In the genomic region with DNA sequence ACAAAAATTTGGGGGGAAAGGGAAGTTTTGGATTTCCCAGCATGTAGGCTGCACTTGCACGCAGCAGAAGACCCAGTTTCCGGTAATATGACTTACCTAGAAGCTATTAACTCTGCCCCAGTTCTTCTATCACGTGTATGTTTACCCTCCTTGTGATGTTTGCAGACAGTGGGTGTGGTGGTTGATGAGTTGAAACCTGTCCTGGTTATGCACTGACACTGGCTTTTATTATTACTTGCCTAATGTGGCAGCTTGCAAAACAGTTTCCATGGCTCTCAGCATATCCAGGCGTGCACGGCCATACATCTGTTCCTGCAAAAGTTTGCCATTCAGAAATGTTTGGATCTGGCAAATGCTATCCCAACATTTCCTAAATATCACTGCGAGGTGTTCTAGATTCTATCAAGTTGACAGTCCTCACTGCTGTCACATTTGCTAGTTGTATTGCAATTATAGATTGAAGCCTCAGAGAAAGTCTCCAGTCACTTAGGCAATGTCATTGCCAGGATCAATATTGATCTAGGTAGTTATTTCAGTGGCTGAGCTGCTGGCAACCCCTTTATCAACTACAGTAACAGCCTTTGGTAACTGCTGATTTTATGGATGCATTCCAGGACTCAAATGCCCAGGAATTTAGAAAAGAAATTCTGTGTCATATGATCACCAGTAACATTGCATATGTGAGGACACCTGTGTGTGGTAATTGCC, we compare ENCODE assay signal across 23 mouse cellular contexts.
DNase-seq lines count a peak whose midpoint lies in the region; ATAC-seq lines count a peak whose summit lies in the region.
"Had no signal": no experiment of that assay in that cellular context is flagged by ENCODE, and none has a peak within 500 bp of the region (broad histone marks: within the 10 kb centered on the region; RNA-seq: fewer than 3 reads in every experiment).

No protein-coding gene starts in this region.

- DNase-seq in layer of hippocampus, adult 9-11 months = peak; percentile 15
- no peak for DNase-seq in layer of hippocampus, postnatal 10 days (ENCODE audit: low spot score in 2 of 2)
- DNase-seq in embryonic facial prominence, embryonic 14.5 days (ENCODE audit: low spot score) = peak; percentile 63
- no peak for DNase-seq in intestine, embryonic 14.5 days (ENCODE audit: low spot score)
- no peak for DNase-seq in spleen, postnatal 36 days (ENCODE audit: low spot score in 2 of 2)
- DNase-seq in heart, embryonic 10.5 days (ENCODE audit: low spot score) = no peak
- DNase-seq: adrenal gland, postnatal 25 days; cerebellum, adult 18-20 months; cerebellum, postnatal 25 days; embryo, embryonic 11 days; gastrocnemius, postnatal 14 days; kidney, adult 8-10 months; kidney, postnatal 25 days; lung, embryonic 14.5 days; lung, postnatal 36 days; right cerebral cortex, postnatal 4 days had no signal

- no peaks in the 10 kb centered on the region for H3K9me3 ChIP-seq in embryonic facial prominence, embryonic 14.5 days (ENCODE audit: control insufficient read depth, low read length)
- no peaks in the 10 kb centered on the region for H3K9me3 ChIP-seq in intestine, embryonic 14.5 days (ENCODE audit: control insufficient read depth, low read length)
- no peaks in the 10 kb centered on the region for H3K9me3 ChIP-seq in liver, embryonic 16.5 days (replicated peaks; ENCODE audit: control insufficient read depth, low read length)
- H3K9me3 ChIP-seq in heart, embryonic 10.5 days = no peaks in the 10 kb centered on the region
- no peaks in the 10 kb centered on the region for H3K9me3 ChIP-seq in forebrain, embryonic 16.5 days (ENCODE audit: control insufficient read depth, low read length)
- H3K9me3 ChIP-seq: hindbrain, embryonic 10.5 days had no signal

- H3K4me1 ChIP-seq in embryonic facial prominence, embryonic 14.5 days (ENCODE audit: control insufficient read depth, insufficient read depth, low read length) = peaks cover 3% of the 10 kb centered on the region; the same call in 1 of the 2 replicates
- no peaks in the 10 kb centered on the region; the same call in 1 of the 2 replicates for H3K4me1 ChIP-seq in intestine, embryonic 14.5 days (replicated peaks; ENCODE audit: control insufficient read depth, insufficient read depth, low read length)
- H3K4me1 ChIP-seq in liver, embryonic 16.5 days (ENCODE audit: control insufficient read depth, low read depth, low read length) = peaks cover 3% of the 10 kb centered on the region; the same call in 1 of the 2 replicates
- no peaks in the 10 kb centered on the region for H3K4me1 ChIP-seq in heart, embryonic 10.5 days
- no peaks in the 10 kb centered on the region for H3K4me1 ChIP-seq in forebrain, embryonic 16.5 days (replicated peaks; ENCODE audit: control insufficient read depth, insufficient read depth, low read length)
- H3K4me1 ChIP-seq: hindbrain, embryonic 10.5 days had no signal

- no peaks in the 10 kb centered on the region for H3K36me3 ChIP-seq in embryonic facial prominence, embryonic 14.5 days (ENCODE audit: control insufficient read depth, insufficient read depth, low read length)
- H3K36me3 ChIP-seq in intestine, embryonic 14.5 days (ENCODE audit: control insufficient read depth, insufficient read depth, low read length) = no peaks in the 10 kb centered on the region
- H3K36me3 ChIP-seq in liver, embryonic 16.5 days (ENCODE audit: control insufficient read depth, insufficient read depth) = no peaks in the 10 kb centered on the region
- H3K36me3 ChIP-seq in heart, embryonic 10.5 days = no peaks in the 10 kb centered on the region
- no peaks in the 10 kb centered on the region for H3K36me3 ChIP-seq in forebrain, embryonic 16.5 days (ENCODE audit: control insufficient read depth, insufficient read depth)
- H3K36me3 ChIP-seq: hindbrain, embryonic 10.5 days had no signal

- H3K9ac ChIP-seq in embryonic facial prominence, embryonic 14.5 days (ENCODE audit: low read depth, low read length) = no peak overlapping the region
- no peak overlapping the region for H3K9ac ChIP-seq in intestine, embryonic 14.5 days (ENCODE audit: low read length)
- no peak overlapping the region for H3K9ac ChIP-seq in liver, embryonic 16.5 days (ENCODE audit: low read depth, low read length)
- H3K9ac ChIP-seq in forebrain, embryonic 16.5 days (replicated peaks; ENCODE audit: low read depth, low read length) = no peak overlapping the region
- H3K9ac ChIP-seq: lung, embryonic 14.5 days had no signal

- WGBS in embryonic facial prominence, embryonic 14.5 days = 66% methylated on average over 6 of the region's 6 CpGs
- 68% methylated on average over 6 of the region's 6 CpGs for WGBS in intestine, embryonic 14.5 days
- WGBS in liver, embryonic 16.5 days (ENCODE audit: insufficient replicate concordance) = 51% methylated on average over 6 of the region's 6 CpGs
- 85% methylated on average over 6 of the region's 6 CpGs for WGBS in heart, embryonic 10.5 days
- 84% methylated on average over 6 of the region's 6 CpGs for WGBS in forebrain, embryonic 16.5 days

- H3K27ac ChIP-seq in embryonic facial prominence, embryonic 14.5 days (replicated peaks; ENCODE audit: low read depth, low read length) = no peak overlapping the region
- H3K27ac ChIP-seq in intestine, embryonic 14.5 days (ENCODE audit: low read depth) = no peak overlapping the region
- peak overlapping the region; percentile 33; the same call in 1 of the 2 replicates for H3K27ac ChIP-seq in liver, embryonic 16.5 days (ENCODE audit: low read length)
- H3K27ac ChIP-seq in heart, embryonic 10.5 days = no peak overlapping the region
- H3K27ac ChIP-seq in forebrain, embryonic 16.5 days (ENCODE audit: low read length) = no peak overlapping the region
- H3K27ac ChIP-seq: hindbrain, embryonic 10.5 days; hindbrain, postnatal 0 days had no signal

- no peak overlapping the region; the same call in 1 of the 2 replicates for H3K4me2 ChIP-seq in embryonic facial prominence, embryonic 14.5 days (ENCODE audit: low read depth, low read length)
- H3K4me2 ChIP-seq in intestine, embryonic 14.5 days (ENCODE audit: low read length) = no peak overlapping the region
- no peak overlapping the region for H3K4me2 ChIP-seq in liver, embryonic 16.5 days (ENCODE audit: low read depth, low read length)
- H3K4me2 ChIP-seq in forebrain, embryonic 16.5 days (ENCODE audit: low read length) = no peak overlapping the region
- H3K4me2 ChIP-seq: lung, embryonic 14.5 days had no signal

- no peak overlapping the region for H3K4me3 ChIP-seq in embryonic facial prominence, embryonic 14.5 days (ENCODE audit: low read depth, low read length)
- H3K4me3 ChIP-seq in intestine, embryonic 14.5 days (ENCODE audit: low read depth, low read length) = no peak overlapping the region
- H3K4me3 ChIP-seq in liver, embryonic 16.5 days (ENCODE audit: low read depth, low read length) = no peak overlapping the region
- H3K4me3 ChIP-seq in heart, embryonic 10.5 days = no peak overlapping the region
- no peak overlapping the region for H3K4me3 ChIP-seq in forebrain, embryonic 16.5 days (replicated peaks; ENCODE audit: low read length)
- H3K4me3 ChIP-seq: erythroblast, embryonic 14.5 days; hindbrain, embryonic 10.5 days had no signal

- H3K27me3 ChIP-seq in embryonic facial prominence, embryonic 14.5 days (replicated peaks; ENCODE audit: control insufficient read depth, insufficient read depth, low read length) = no peaks in the 10 kb centered on the region
- no peaks in the 10 kb centered on the region for H3K27me3 ChIP-seq in intestine, embryonic 14.5 days (replicated peaks; ENCODE audit: control insufficient read depth, insufficient read depth, low read length)
- H3K27me3 ChIP-seq in liver, embryonic 16.5 days (ENCODE audit: control insufficient read depth, insufficient read depth, low read depth, low read length) = no peaks in the 10 kb centered on the region
- H3K27me3 ChIP-seq in heart, embryonic 10.5 days (ENCODE audit: insufficient read depth, poor library complexity, severe bottlenecking) = no peaks in the 10 kb centered on the region
- H3K27me3 ChIP-seq in forebrain, embryonic 16.5 days (replicated peaks; ENCODE audit: control insufficient read depth, insufficient read depth, low read length) = no peaks in the 10 kb centered on the region
- H3K27me3 ChIP-seq: CH12.LX had no signal

- peak; percentile 88 for ATAC-seq in embryonic facial prominence, embryonic 14.5 days (ENCODE audit: low read depth)
- ATAC-seq in intestine, embryonic 14.5 days (replicated peaks; ENCODE audit: low FRiP score, low TSS enrichment, low read depth) = 0 out of 2 replicates have a peak, but pooled peaks have one; percentile 56
- peak; percentile 59 for ATAC-seq in liver, embryonic 16.5 days (ENCODE audit: low read depth)
- ATAC-seq in forebrain, embryonic 16.5 days = no peak
- ATAC-seq: forebrain, embryonic 14.5 days; hindbrain, postnatal 0 days had no signal

Comparison
In these comparisons a context has a peak if more than half of its experiments do, and no peak if none do; other contexts are left out.
1. DNase-seq: peak in layer of hippocampus, adult 9-11 months (single experiment) and embryonic facial prominence, embryonic 14.5 days (single experiment); none in layer of hippocampus, postnatal 10 days (0 of 2), intestine, embryonic 14.5 days (single experiment), spleen, postnatal 36 days (0 of 2) and heart, embryonic 10.5 days (single experiment).